In the genomic region with DNA sequence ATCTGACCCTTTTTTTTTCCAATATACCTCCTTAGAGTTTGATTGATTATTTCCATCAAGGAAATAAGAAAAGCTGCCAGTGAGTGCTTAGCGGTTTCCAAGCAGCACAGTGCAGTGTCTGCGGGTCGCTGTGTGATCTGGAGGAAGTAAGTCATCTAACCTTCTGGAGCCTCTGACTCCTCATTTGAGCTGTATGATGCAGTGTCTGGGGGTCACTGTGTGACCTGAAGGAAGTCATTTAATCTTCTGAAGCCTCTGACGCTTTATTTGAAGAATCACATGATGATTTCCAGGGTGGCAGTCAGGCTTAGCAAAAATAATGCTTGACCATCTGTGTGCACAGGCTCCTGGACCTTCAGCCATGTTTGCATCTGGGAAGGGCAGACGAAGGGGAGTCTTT, we compare ENCODE assay signal across 23 mouse cellular contexts. TPM values are rescaled to one million over a fixed set of nuclear protein-coding genes. Genes with fewer than 3 reads are reported as not detected.
DNase-seq lines count a peak whose midpoint lies in the region; ATAC-seq and TF ChIP-seq lines count a peak whose summit lies in the region.
"Had no signal": no experiment of that assay in that cellular context is flagged by ENCODE, and none has a peak within 500 bp of the region (broad histone marks: within the 10 kb centered on the region; RNA-seq: fewer than 3 reads in every experiment).

No protein-coding gene starts in this region.

- no peak for TF ChIP-seq POLR2A in heart, adult 2 months (IDR thresholded peaks at IDR 0.05; ENCODE audit: insufficient read depth, low read depth, low read length)

- no peak for DNase-seq in heart, adult 2 months
- no peak for DNase-seq in heart, adult 9 months (ENCODE audit: low spot score in 2 of 2)
- DNase-seq in heart, postnatal 0 days (ENCODE audit: low spot score), result no peak
- no peak for DNase-seq in heart, adult 18-20 months
- no peak for DNase-seq in liver, embryonic 13.5 days
- DNase-seq in liver, postnatal 0 days, result no peak
- no peak for DNase-seq in yolk sac, embryonic 10.5 days (ENCODE audit: low spot score)
- DNase-seq: B cell, adult 2 months; cerebellum, adult 18-20 months; cerebellum, postnatal 25 days; forebrain, postnatal 0 days; gastrocnemius, postnatal 25 days; lung, embryonic 14.5 days; thymus, adult 2 months had no signal

- peaks cover 21% of the 10 kb centered on the region for H3K36me3 ChIP-seq in heart, adult 2 months (ENCODE audit: control insufficient read depth, insufficient read depth, low read length)
- H3K36me3 ChIP-seq in heart, postnatal 0 days (replicated peaks; ENCODE audit: control insufficient read depth, insufficient read depth, low read length), result peaks cover 21% of the 10 kb centered on the region
- H3K36me3 ChIP-seq in liver, embryonic 13.5 days, result peaks cover 25% of the 10 kb centered on the region
- peaks cover 24% of the 10 kb centered on the region for H3K36me3 ChIP-seq in liver, postnatal 0 days (replicated peaks; ENCODE audit: insufficient read depth, low read length)

- no peak for ATAC-seq in heart, postnatal 0 days (ENCODE audit: insufficient read depth, low read depth)
- no peak for ATAC-seq in liver, embryonic 13.5 days (ENCODE audit: low read depth)
- ATAC-seq in liver, postnatal 0 days, result no peak
- ATAC-seq: forebrain, postnatal 0 days; liver, embryonic 12.5 days; midbrain, embryonic 13.5 days had no signal

- no peaks in the 10 kb centered on the region for H3K9me3 ChIP-seq in heart, postnatal 0 days (replicated peaks; ENCODE audit: control insufficient read depth, low read length)
- H3K9me3 ChIP-seq in liver, embryonic 13.5 days (replicated peaks), result no peaks in the 10 kb centered on the region
- no peaks in the 10 kb centered on the region for H3K9me3 ChIP-seq in liver, postnatal 0 days (ENCODE audit: low read length)
- H3K9me3 ChIP-seq: embryonic facial prominence, embryonic 12.5 days; G1E; hindbrain, embryonic 15.5 days; limb, embryonic 13.5 days; liver, embryonic 12.5 days; midbrain, embryonic 13.5 days had no signal

- intact Hi-C loops in heart, adult 2 months (cut with DNase I), result loop anchor here (2.0 to 10.0 kb wide), 2 partner anchors 16 to 332 kb away; a partner anchor contains a TSS

- H3K27me3 ChIP-seq in heart, adult 2 months (ENCODE audit: control insufficient read depth, insufficient read depth, low read length), result no peaks in the 10 kb centered on the region
- no peaks in the 10 kb centered on the region for H3K27me3 ChIP-seq in heart, postnatal 0 days (ENCODE audit: control insufficient read depth, insufficient read depth, low read length)
- H3K27me3 ChIP-seq in liver, embryonic 13.5 days, result no peaks in the 10 kb centered on the region
- H3K27me3 ChIP-seq in liver, postnatal 0 days (ENCODE audit: insufficient read depth, low read length), result no peaks in the 10 kb centered on the region
- H3K27me3 ChIP-seq: CH12.LX; embryonic facial prominence, embryonic 12.5 days; hindbrain, embryonic 15.5 days; limb, embryonic 13.5 days; liver, embryonic 12.5 days; midbrain, embryonic 13.5 days; Patski had no signal

- H3K4me3 ChIP-seq in heart, adult 2 months, result no peak overlapping the region
- H3K4me3 ChIP-seq in heart, postnatal 0 days (ENCODE audit: low read depth, low read length), result no peak overlapping the region
- H3K4me3 ChIP-seq in liver, embryonic 13.5 days (replicated peaks), result no peak overlapping the region
- H3K4me3 ChIP-seq in liver, postnatal 0 days (ENCODE audit: low read depth, low read length), result no peak overlapping the region
- H3K4me3 ChIP-seq: embryonic facial prominence, embryonic 12.5 days; hindbrain, embryonic 15.5 days; limb, embryonic 13.5 days; liver, embryonic 12.5 days; midbrain, embryonic 13.5 days had no signal

- TF ChIP-seq CTCF in heart, adult 2 months (IDR thresholded peaks at IDR 0.05), result no peak
- TF ChIP-seq CTCF in heart, postnatal 0 days (IDR thresholded peaks at IDR 0.05; ENCODE audit: low read depth), result no peak
- TF ChIP-seq CTCF in liver, postnatal 0 days (IDR thresholded peaks at IDR 0.05; ENCODE audit: low read depth), result no peak

- H3K79me2 ChIP-seq in heart, adult 2 months (replicated peaks; ENCODE audit: control insufficient read depth, insufficient read depth, low read length), result peaks cover 4% of the 10 kb centered on the region; the same call in 1 of the 2 replicates

- WGBS in heart, adult 2 months, result 61% methylated on average over 5 of the region's 5 CpGs
- WGBS in heart, postnatal 0 days, result 78% methylated on average over 5 of the region's 5 CpGs
- 78% methylated on average over 5 of the region's 5 CpGs for WGBS in liver, embryonic 13.5 days (ENCODE audit: insufficient replicate concordance)
- 82% methylated on average over 5 of the region's 5 CpGs for WGBS in liver, postnatal 0 days (ENCODE audit: insufficient replicate concordance)

- no peak for TF ChIP-seq EP300 in heart, adult 2 months (IDR thresholded peaks at IDR 0.05; ENCODE audit: insufficient read depth, low read depth, low read length)
- no peak for TF ChIP-seq EP300 in heart, postnatal 0 days (IDR thresholded peaks at IDR 0.05; ENCODE audit: low read depth)
- TF ChIP-seq EP300 in liver, postnatal 0 days (IDR thresholded peaks at IDR 0.05; ENCODE audit: low read depth), result no peak

- H3K9ac ChIP-seq in heart, adult 2 months (ENCODE audit: low read depth, low read length), result no peak overlapping the region
- H3K9ac ChIP-seq in heart, postnatal 0 days (replicated peaks; ENCODE audit: low read depth, low read length), result no peak overlapping the region
- no peak overlapping the region for H3K9ac ChIP-seq in liver, embryonic 13.5 days
- no peak overlapping the region for H3K9ac ChIP-seq in liver, postnatal 0 days (replicated peaks)
- H3K9ac ChIP-seq: embryonic facial prominence, embryonic 12.5 days; forebrain, postnatal 0 days; hindbrain, embryonic 15.5 days; limb, embryonic 13.5 days; liver, embryonic 12.5 days; lung, embryonic 14.5 days; midbrain, embryonic 13.5 days had no signal

- H3K4me1 ChIP-seq in heart, adult 2 months (ENCODE audit: control insufficient read depth, insufficient read depth, low read length), result peaks cover 12% of the 10 kb centered on the region
- H3K4me1 ChIP-seq in heart, postnatal 0 days (ENCODE audit: control insufficient read depth, insufficient read depth), result peaks cover 35% of the 10 kb centered on the region
- peaks cover 38% of the 10 kb centered on the region for H3K4me1 ChIP-seq in liver, embryonic 13.5 days (replicated peaks)
- peaks cover 20% of the 10 kb centered on the region for H3K4me1 ChIP-seq in liver, postnatal 0 days (ENCODE audit: insufficient read depth)

- peak overlapping the region; percentile 15; the same call in 1 of the 2 replicates for H3K27ac ChIP-seq in heart, adult 2 months
- peak overlapping the region; percentile 70; the same call in 1 of the 2 replicates for H3K27ac ChIP-seq in heart, postnatal 0 days (ENCODE audit: low read depth)
- peak overlapping the region; percentile 19; the same call in 1 of the 2 replicates for H3K27ac ChIP-seq in liver, embryonic 13.5 days
- no peak overlapping the region for H3K27ac ChIP-seq in liver, postnatal 0 days (ENCODE audit: low read depth)
- H3K27ac ChIP-seq: embryonic facial prominence, embryonic 12.5 days; hindbrain, embryonic 15.5 days; limb, embryonic 13.5 days; liver, embryonic 12.5 days; midbrain, embryonic 13.5 days; stomach, postnatal 0 days had no signal

- H3K4me2 ChIP-seq in heart, postnatal 0 days (ENCODE audit: low read depth, low read length), result no peak overlapping the region
- no peak overlapping the region for H3K4me2 ChIP-seq in liver, embryonic 13.5 days
- H3K4me2 ChIP-seq in liver, postnatal 0 days (ENCODE audit: low read depth, low read length), result no peak overlapping the region
- H3K4me2 ChIP-seq: embryonic facial prominence, embryonic 12.5 days; hindbrain, embryonic 15.5 days; limb, embryonic 13.5 days; liver, embryonic 12.5 days; lung, embryonic 14.5 days; midbrain, embryonic 13.5 days had no signal

RNA-seq across cellular contexts. Expression of a gene that starts 5.1 kb away (rescaled TPM):
- total RNA-seq in heart, adult 2 months (2021), result 10 to 100 TPM; 24.8 to 27.4 TPM
- polyA plus RNA-seq in heart, adult 2 months (2012; rRNA removed), result 45.6 and 64.8 TPM in 2 replicates
- total RNA-seq in heart, postnatal 0 days (2014; rRNA removed; ENCODE audit: low replicate concordance), result 48.2 and 75.3 TPM in 2 replicates
- 21.2 and 22.1 TPM in 2 replicates for polyA plus RNA-seq in heart, postnatal 0 days (2015; fragmentation: Nextera tagmentation; extraction: Ambion mirVana)
- total RNA-seq in heart, adult 18-20 months (2021), result 10 to 100 TPM; 26.4 to 28.8 TPM
- 12.2 and 13.4 TPM in 2 replicates for polyA plus RNA-seq in liver, embryonic 13.5 days (2015; fragmentation: Nextera tagmentation; extraction: Ambion mirVana)
- polyA plus RNA-seq in liver, postnatal 0 days (2015; fragmentation: Nextera tagmentation; extraction: Ambion mirVana), result 10.0 and 11.4 TPM in 2 replicates

RNA-seq across cellular contexts. Expression of a gene that starts 5.2 kb away (rescaled TPM):
- total RNA-seq in heart, adult 2 months (2021), result 10 to 100 TPM; 56.3 to 60.8 TPM
- polyA plus RNA-seq in heart, adult 2 months (2012; rRNA removed), result 59.1 and 74.2 TPM in 2 replicates
- total RNA-seq in heart, postnatal 0 days (2014; rRNA removed; ENCODE audit: low replicate concordance), result 38.0 and 65.9 TPM in 2 replicates
- 53.7 and 59.5 TPM in 2 replicates for polyA plus RNA-seq in heart, postnatal 0 days (2015; fragmentation: Nextera tagmentation; extraction: Ambion mirVana)
- 10 to 100 TPM; 56.2 to 68.7 TPM for total RNA-seq in heart, adult 18-20 months (2021)
- polyA plus RNA-seq in liver, embryonic 13.5 days (2015; fragmentation: Nextera tagmentation; extraction: Ambion mirVana), result 44.6 and 49.5 TPM in 2 replicates
- polyA plus RNA-seq in liver, postnatal 0 days (2015; fragmentation: Nextera tagmentation; extraction: Ambion mirVana), result 31.0 and 31.9 TPM in 2 replicates

RNA-seq across cellular contexts. Expression of a gene that starts 17.2 kb away (rescaled TPM):
- total RNA-seq in heart, adult 2 months (2021), result 100 to 1,000 TPM; 150 to 165 TPM
- polyA plus RNA-seq in heart, adult 2 months (2012; rRNA removed), result 64.0 and 151 TPM in 2 replicates
- 228 and 244 TPM in 2 replicates for total RNA-seq in heart, postnatal 0 days (2014; rRNA removed; ENCODE audit: low replicate concordance)
- polyA plus RNA-seq in heart, postnatal 0 days (2015; fragmentation: Nextera tagmentation; extraction: Ambion mirVana), result 109 and 123 TPM in 2 replicates
- 100 to 1,000 TPM; 157 to 176 TPM for total RNA-seq in heart, adult 18-20 months (2021)
- 48.6 and 50.9 TPM in 2 replicates for polyA plus RNA-seq in liver, embryonic 13.5 days (2015; fragmentation: Nextera tagmentation; extraction: Ambion mirVana)
- 41.7 and 44.7 TPM in 2 replicates for polyA plus RNA-seq in liver, postnatal 0 days (2015; fragmentation: Nextera tagmentation; extraction: Ambion mirVana)

RNA-seq across cellular contexts. Expression of a gene that starts 44.6 kb away (rescaled TPM):
- total RNA-seq in heart, adult 2 months (2021), result 10 to 100 TPM; 59.3 to 69.5 TPM
- polyA plus RNA-seq in heart, adult 2 months (2012; rRNA removed), result 34.0 and 58.7 TPM in 2 replicates
- 60.0 and 62.2 TPM in 2 replicates for total RNA-seq in heart, postnatal 0 days (2014; rRNA removed; ENCODE audit: low replicate concordance)
- polyA plus RNA-seq in heart, postnatal 0 days (2015; fragmentation: Nextera tagmentation; extraction: Ambion mirVana), result 33.3 and 36.7 TPM in 2 replicates
- total RNA-seq in heart, adult 18-20 months (2021), result 10 to 100 TPM; 65.2 to 66.4 TPM
- polyA plus RNA-seq in liver, embryonic 13.5 days (2015; fragmentation: Nextera tagmentation; extraction: Ambion mirVana), result 25.4 and 32.4 TPM in 2 replicates
- polyA plus RNA-seq in liver, postnatal 0 days (2015; fragmentation: Nextera tagmentation; extraction: Ambion mirVana), result 11.3 and 13.5 TPM in 2 replicates

RNA-seq across cellular contexts. Expression of a gene that starts 44.7 kb away (rescaled TPM):
- total RNA-seq in heart, adult 2 months (2021), result under 1 TPM; 0.36 to 0.60 TPM
- 0.94 TPM in 2 replicates for polyA plus RNA-seq in heart, adult 2 months (2012; rRNA removed)
- total RNA-seq in heart, postnatal 0 days (2014; rRNA removed; ENCODE audit: low replicate concordance), result 0.27 TPM in 1 of 2 replicates, not detected in the other
- 1.6 and 1.9 TPM in 2 replicates for polyA plus RNA-seq in heart, postnatal 0 days (2015; fragmentation: Nextera tagmentation; extraction: Ambion mirVana)
- total RNA-seq in heart, adult 18-20 months (2021), result under 1 TPM; 0.23 to 0.32 TPM
- 1.2 TPM in 2 replicates for polyA plus RNA-seq in liver, embryonic 13.5 days (2015; fragmentation: Nextera tagmentation; extraction: Ambion mirVana)
- 1.1 and 1.2 TPM in 2 replicates for polyA plus RNA-seq in liver, postnatal 0 days (2015; fragmentation: Nextera tagmentation; extraction: Ambion mirVana)
